Mouse (Mus musculus): ENCODE results near the gene Plaur.

- TF ChIP-seq CTCF (IDR thresholded peaks at IDR 0.05; ENCODE audit: borderline replicate concordance, insufficient read depth, low read depth, low read length) (no peak), POLR2A (IDR thresholded peaks at IDR 0.05; ENCODE audit: borderline replicate concordance, insufficient read depth, low read length) (no peak)
Measured at GRCm38 (mm10) chr7:24459843-24460242, 2.4 kb upstream of the Plaur start.
